Mouse (Mus musculus) left cerebral cortex, adult 18-20 months (tissue): ENCODE measurements around the gene BC147527. TPM values are rescaled to one million over a fixed set of nuclear protein-coding genes. Genes with fewer than 3 reads are reported as not detected.
"Not testable (repeated sequence)": the region's sequence is repeated elsewhere in the genome, so short reads cannot be mapped to it uniquely, and the experiment has no call there.

Source experiments
- DNase-seq, 2 experiments: peaks; one replicate each; pipeline ENCODE4 v3.0.0; 2021 to 2022; ENCODE audit warnings: low spot score in 2 of 2, mixed read lengths in 1 of 2
- long read RNA-seq, 2 experiments: library from polyadenylated mRNA; stranded (forward); transcript quantifications; one replicate each; pipeline ENCODE4 v2.0.0; 2021
- total RNA-seq, 2 experiments: library from RNA; stranded (reverse); gene quantifications; 2 replicates each; pipeline ENCODE4 v1.2.3; 2021

The BC147527 gene
- not detected for total RNA-seq
- long read RNA-seq, experiment 1: 0 reads
- long read RNA-seq, experiment 2, partial matches to known transcripts: 0 of 1 reads
- long read RNA-seq, experiment 2, other reads (novel, unspliced or antisense): 0 of 1 reads

DNA sequence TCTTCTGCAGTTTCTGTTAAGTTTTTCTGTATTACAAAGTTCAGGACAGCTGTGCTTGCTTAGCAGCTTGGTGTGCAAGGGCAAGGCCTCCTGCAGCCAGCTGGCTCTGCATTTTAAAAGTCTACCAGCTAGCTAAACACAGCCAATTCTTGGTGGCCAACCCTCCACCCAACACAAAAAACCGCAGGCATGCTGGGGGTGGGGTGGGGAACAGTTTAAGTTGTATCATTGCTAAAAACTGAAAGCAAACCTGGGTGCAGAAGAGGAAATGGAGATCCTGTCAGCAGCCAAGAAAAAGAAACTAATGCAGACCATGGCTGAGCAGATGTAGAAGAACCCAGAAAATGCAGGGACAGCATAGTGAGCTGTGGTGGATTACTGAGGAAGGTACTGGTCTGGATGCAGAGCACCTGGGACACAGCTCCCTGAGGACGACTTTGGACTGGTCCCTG is at the start of gene BC147527:
TSS of gene BC147527 (plus strand) at position 402 of the 452 bp plus-strand sequence.
- no peak for DNase-seq

GRCm38 (mm10) chr13:120251208-120251924 is 48.8 kb upstream of the BC147527 start:
- DNase-seq: not testable (repeated sequence)

- not testable (repeated sequence) for DNase-seq
Observed at GRCm38 (mm10) chr13:120258817-120259658, 41.2 kb upstream of the BC147527 start.

DNA sequence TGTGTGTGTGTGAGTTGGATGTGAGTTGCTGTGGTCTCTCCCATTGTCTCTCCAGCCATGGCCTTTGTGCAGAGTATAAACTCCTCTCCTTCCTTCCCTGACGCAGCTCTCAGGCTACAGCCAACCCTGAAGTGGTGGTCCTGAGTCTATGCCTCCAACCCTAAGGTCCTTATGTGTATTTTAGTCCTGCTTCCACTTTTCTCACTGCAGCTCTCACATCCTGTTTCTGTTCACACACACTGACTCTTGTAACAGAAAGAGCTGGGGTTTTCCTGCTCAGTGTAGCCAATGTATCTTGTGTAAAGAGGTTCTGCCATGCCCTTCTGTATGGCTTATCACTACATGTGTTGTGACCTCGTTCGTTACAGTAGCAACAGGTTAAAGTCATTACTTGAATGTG is 40.5 kb upstream of the BC147527 start:
- DNase-seq: not testable (repeated sequence)

DNA sequence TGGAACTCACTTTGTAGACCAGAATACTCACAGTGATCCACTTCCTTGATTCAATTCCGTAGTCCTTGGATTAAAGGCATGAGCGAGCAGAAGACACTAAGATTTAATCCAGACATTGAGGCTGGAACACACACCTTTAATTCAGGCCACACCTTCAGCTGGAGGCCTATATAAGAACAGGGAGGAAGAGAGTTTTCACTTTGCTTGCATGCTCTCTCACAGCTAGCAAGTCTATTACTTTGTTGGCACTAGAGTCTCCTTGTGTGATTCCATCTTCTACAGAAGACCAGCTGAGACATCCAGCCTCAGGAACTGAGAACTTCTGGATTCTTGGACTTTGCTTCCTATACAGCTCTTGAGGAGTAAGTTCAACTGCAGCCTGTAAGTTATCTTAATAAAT is 37.3 kb upstream of the BC147527 start, which contains the start of gene AF067061:
TSS of gene AF067061 (plus strand) at position 245 of the 400 bp plus-strand sequence.
- DNase-seq: not testable (repeated sequence)

DNA sequence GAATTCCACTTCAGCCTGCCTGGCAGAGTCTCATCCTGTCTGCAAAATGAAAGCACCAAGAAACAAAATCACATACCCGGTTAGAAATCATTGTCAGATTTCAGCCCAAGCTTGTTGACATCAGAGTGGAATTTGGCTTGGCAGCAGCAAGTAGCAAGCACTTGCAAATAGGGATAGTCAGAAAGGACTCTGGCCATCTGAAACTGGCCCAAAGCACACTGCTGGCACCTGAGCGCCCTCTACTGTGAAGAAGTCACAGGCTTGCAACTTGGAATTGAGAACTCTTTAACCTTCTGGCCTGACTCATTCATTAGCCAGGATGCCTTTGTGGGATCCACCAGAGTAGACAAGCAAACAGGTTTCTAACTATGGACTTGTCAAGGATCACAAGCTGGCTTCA is 22.4 kb upstream of the BC147527 start:
- not testable (repeated sequence) for DNase-seq

DNA sequence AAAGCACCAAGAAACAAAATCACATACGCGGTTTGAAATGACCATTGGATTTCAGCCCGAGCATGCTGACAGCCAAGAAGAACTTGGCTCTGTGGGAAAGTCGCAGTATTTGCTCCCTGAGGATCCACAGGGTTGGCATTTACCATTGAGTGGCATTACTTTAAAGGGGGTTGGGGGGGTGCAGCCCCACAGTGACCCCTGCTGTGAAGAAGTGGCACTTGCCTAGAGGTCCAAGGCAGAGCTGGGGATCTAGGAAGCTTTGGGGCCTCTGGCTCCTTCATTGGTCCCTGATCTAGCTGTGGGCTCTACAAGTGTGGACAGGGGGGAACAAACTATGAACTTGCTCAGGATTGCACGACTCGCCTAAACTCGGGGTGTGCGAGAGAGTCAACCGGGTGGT is 21.4 kb upstream of the BC147527 start:
- DNase-seq: no peak

GRCm38 (mm10) chr13:120299324-120299894 is 783 bp upstream of the BC147527 start:
- DNase-seq: no peak

GRCm38 (mm10) chr13:120300853-120301252 is 661 bp downstream of the BC147527 start:
- no peak for DNase-seq

DNA sequence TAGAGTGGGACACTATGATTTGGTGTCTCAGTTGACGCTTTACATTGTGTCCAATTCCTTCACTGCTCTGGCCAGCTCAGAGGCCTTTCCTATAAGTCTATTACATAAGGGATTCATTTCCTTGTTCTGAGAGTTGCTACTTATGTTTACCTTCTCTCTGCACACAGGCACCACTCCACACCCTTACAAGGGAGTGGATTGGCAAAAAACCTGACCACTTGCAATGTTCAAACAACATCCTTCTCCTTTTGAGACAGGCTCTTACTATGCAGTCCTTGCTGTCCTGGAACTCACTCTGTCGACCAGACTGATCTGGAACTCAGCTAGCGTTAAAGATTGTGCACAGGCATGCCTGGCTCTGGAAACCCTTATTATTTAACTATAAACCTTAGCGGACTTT is 10.6 kb downstream of the BC147527 start:
- DNase-seq: no peak

- DNase-seq: no peak
Observed at GRCm38 (mm10) chr13:120313584-120313983, 13.4 kb downstream of the BC147527 start.

DNA sequence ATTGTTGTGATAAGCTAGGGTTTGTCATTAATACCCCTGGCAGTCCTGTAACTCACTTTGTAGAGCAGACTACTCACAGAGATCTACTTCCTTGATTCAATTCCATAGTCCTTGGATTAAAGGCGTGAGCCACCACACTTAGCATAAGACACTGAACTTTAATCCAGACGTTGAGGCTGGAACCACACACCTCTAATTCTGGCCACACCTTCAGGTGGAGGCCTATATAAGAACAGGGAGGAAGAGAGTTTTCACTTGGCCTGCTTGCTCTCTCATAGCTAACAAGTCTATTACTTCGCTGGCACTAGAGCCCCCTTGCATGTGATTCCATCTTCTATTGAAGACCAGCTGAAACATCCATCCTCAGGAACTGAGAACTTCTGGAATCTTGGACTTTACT is 16.4 kb downstream of the BC147527 start, which contains the start of gene Tcstv3:
TSS of gene Tcstv3 (plus strand) at position 301 of the 400 bp plus-strand sequence.
- DNase-seq: not testable (repeated sequence)

GRCm38 (mm10) chr13:120320183-120320582 is 20.0 kb downstream of the BC147527 start:
- no peak for DNase-seq

- DNase-seq: no peak
Observed at GRCm38 (mm10) chr13:120320721-120321120, 20.5 kb downstream of the BC147527 start.

Other genes starting within 250 kb of the BC147527 start
- under 1 TPM; 0.19 to 0.33 TPM for gene Gm21188, start 248.2 kb upstream of the BC147527 start, total RNA-seq
- not detected for gene Gm20767, start 160.1 kb upstream of the BC147527 start, total RNA-seq
- gene Gm21818, start 128.0 kb upstream of the BC147527 start, total RNA-seq: not detected
- gene Gm21762, start 84.4 kb upstream of the BC147527 start, total RNA-seq: not detected
- not detected for gene Gm21731, start 61.3 kb upstream of the BC147527 start, total RNA-seq
- not detected for gene AF067061, start 37.3 kb upstream of the BC147527 start, total RNA-seq
- gene Tcstv3, start 16.5 kb downstream of the BC147527 start, total RNA-seq: not detected